Mouse (Mus musculus): ENCODE measurements at regions not wholly inside any gene's neighbourhood (a gene's known extent, or its start where the extent isn't known, plus 50 kb on each side); places are given as distances from the start of the nearest gene placed in this dataset.

GRCm38 (mm10) chr17:84129204-84129603 lies 58.5 kb downstream of the Zfp36l2 start:
- no peak for DNase-seq (ENCODE audit: inconsistent ontology term)

DNA sequence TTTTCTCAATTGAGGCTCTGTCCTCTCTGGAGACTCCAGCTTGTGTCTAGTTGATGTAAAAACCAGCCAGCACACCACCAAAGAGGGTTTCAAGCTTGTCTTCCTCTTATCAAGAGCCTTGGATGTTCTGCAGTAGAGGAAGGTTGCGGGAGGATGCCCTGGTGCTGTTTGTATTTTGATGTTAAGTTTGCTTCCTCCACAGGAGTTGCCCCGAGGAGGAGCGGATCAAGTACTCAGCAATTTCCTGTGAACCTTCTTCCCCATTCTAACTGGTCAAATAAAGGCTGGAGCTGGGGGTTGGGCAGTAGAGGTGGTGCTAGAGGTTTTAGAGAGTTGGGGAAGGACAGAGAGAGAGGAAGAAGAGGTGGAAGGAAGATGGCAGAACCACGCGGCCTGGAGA lies 59.5 kb downstream of the Zfp36l2 start:
- DNase-seq (ENCODE audit: inconsistent ontology term), result no peak

GRCm38 (mm10) chr17:84126168-84126567 lies 61.6 kb downstream of the Zfp36l2 start:
- no peak for DNase-seq (ENCODE audit: inconsistent ontology term)

DNA sequence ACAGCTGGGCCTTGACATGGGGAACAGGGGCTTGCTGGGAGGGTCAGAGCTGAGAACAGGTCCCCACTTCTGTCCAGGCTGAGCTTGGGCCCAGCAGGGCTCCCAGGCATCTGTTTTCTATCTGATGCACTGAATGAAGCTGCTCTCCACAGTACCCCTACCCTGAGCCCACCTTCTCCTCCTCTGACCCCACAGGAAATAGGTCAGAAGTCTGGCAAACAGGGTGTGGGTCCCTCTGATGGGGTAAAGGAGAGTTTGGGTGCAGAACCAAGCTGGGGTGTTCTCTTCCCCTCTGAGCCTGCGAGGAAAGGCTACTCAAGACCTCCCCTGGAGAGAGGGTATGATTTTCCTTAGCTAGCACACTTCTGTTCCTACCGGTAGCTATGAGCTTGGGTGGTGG lies 64.6 kb downstream of the Zfp36l2 start:
- no peak for DNase-seq (ENCODE audit: inconsistent ontology term)

DNA sequence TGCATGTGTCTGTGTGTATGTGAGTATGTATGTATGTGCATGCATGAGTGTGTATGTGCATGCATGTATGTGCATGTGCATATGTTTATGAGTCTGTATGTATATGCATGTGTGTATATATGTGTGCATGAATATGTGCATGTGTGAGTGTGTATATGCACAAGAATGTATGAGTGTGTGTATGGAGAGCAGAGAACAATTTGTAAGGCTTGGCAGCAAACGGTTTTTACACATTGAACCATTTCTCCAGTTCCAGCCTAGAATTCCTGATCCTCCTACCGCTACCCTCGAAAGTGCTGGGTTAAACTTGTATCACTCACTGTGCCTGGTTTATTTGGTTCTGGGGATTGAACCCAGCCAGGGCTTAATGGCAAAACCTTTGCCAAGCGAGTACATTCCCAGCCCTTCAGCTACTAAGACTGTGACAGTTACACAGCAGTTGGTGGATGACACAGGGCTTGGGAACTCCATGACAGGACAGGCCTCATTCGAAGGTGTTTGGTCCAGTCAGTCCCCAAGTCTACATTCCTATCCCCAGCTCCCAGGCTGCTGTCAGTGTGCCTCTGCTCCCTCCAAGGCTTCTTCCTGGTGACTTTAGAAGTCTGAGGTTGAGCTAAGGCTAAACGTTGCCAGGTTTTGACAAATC lies 65.1 kb downstream of the Zfp36l2 start:
- DNase-seq (ENCODE audit: inconsistent ontology term), result peak; percentile 52

DNA sequence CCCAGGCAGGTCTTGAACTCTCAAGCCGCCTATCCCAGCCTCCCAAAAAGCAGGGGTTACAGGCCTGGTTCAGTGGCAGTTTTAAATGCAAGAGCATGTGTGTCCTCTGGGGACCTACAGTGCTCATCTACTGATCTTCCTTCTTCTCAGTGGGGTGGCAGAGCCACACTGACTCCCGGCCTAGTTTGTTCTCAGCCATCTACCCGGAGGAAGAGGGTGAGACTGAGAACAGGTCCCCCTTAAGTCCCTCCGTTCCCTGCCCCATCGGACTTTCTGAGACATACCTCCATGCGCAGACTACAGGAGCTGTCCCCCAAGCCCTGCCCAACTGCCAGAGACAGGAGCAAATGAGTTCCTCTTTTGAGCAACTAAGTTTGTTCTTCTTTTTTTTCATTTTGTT lies 66.5 kb downstream of the Zfp36l2 start:
- no peak for DNase-seq (ENCODE audit: inconsistent ontology term)

DNA sequence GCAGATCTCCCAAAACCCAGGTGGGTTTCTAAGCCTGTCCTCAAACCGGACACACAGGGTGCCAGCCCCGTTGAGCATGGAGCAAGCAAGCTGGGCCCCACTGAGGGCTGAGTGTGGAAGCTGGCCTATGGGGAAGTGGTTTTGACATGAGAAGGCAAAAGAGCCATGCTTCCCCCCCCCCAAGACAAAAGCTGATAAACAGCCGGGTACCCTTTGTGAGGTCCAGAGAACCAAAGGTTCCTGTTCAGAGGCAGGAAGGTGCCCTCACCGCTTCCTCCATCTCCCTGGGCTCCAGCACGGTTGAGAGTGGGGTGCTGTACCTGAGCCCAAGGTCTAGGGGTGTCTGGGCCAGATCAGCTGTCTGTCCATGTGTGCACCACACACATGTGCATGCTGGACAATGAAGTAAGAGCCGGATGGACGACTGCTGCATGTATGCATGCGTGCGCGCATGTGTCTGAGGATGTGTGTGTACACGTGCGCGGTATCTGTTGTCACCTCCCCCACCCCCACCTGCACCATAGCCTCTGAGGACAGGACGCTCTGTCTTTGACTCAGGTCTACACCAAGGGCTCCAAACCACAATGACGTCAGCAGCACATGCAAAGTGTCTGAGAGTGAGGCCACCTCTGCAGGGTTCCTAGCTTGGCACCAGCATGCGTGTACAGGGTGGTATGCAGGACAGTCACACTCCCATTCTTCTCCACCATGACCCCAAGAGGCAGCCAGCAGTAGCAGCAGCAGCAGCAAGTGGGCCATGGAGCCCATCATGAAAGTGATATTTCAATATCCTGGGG lies 68.3 kb downstream of the Zfp36l2 start:
- DNase-seq (ENCODE audit: inconsistent ontology term), result no peak

DNA sequence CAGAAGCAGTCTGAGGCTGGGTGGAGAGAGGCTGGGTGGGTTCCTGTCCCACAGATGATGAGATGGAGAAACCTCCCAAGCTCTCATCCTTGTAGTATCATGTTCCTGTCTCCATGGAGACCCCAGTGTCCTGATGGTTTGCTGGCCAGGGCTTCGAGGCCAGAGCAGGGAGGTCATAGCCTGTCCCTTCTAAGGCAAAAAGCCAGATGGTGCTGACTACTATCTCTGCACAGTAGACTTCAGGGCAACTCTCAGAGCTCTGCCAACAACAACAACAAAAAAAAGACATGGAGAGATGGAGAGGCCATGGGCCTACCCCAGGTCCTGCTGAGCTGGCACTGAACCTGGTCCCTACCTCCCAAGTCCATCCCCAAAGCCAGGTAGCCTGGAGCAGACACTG lies 69.0 kb downstream of the Zfp36l2 start:
- DNase-seq (ENCODE audit: inconsistent ontology term), result no peak

DNA sequence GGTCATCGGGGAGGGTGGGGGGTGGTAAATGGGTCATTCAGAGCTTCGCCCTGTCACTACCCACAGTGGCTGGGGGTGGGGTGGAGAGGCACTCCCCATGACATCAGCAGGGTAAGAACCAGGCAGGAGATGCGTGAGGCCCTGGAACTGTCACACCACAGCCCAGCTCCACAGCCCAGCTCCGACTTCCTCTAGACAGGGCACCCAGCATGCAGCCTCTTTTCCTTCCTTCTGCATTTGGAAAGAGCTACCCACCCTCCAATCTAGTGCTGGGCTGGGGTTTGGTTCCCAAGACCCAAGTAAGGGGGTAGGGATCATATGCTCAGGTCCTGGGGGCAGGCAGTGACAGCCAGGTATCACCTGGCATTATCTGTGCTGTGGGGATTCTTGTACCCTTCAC lies 69.5 kb downstream of the Zfp36l2 start:
- no peak for DNase-seq (ENCODE audit: inconsistent ontology term)

- no peak for DNase-seq (ENCODE audit: inconsistent ontology term)
Observed at GRCm38 (mm10) chr17:84117756-84118155, 70.0 kb downstream of the Zfp36l2 start.

- peak; percentile 89 for DNase-seq (ENCODE audit: inconsistent ontology term)
Observed at GRCm38 (mm10) chr17:84116340-84117279, 71.1 kb downstream of the Zfp36l2 start.

- DNase-seq (ENCODE audit: inconsistent ontology term), result peak; percentile 86
Observed at GRCm38 (mm10) chr17:84115957-84116339, 71.8 kb downstream of the Zfp36l2 start.

DNA sequence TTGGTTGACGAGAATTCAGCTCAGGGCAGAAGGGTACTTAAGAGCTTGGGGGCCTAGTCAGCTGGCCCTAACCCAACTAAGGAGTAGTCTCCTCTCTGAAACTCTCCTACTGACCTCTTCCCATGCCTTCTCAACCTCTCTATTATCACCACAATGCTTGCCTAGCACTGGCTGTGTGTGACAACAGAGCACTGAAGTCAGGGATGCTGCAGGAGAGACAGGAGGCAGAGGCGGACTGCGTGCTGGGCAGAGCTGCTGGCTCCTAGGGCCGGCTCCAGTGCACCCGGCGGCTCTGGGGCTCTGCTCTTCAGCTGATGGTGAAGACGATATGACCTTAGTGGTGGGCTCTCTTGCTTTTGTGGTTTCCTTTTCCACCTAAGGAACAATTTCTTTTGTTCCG lies 72.6 kb downstream of the Zfp36l2 start:
- no peak for DNase-seq (ENCODE audit: inconsistent ontology term)

DNA sequence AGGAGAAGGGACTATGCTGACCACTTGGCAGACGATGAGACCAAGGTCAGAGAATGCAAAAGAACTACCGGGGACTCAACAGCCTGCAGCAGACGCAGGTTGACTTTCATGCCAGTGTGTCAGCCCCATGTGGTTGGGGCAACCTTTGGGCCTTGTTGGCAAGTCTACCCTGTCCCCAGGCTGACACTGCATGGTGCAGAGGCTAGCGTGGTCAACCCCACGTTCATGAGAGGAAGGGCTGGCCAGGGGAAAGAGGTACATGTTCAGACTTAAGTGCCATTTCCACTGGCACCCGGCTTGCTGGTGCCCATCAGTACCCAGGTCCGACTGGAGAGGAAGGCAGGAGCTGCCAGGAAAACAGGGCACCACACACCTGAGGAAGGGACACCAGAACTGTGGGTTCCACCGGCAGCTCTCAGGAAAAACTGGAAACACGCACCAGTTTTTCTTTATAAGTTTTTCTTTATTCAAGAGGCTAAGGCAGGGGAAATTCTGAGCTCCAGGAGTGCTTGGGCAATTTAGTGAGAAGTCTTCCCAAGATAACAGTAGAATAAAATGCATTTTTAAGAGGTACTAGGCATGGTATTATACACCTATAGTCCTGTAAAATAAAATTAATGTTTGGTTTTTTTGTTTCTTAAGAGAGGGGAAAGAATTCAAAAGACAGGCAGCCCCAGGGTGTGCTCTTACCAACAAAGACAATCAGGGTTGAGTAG lies 73.3 kb downstream of the Zfp36l2 start:
- no peak for DNase-seq (ENCODE audit: inconsistent ontology term)

DNA sequence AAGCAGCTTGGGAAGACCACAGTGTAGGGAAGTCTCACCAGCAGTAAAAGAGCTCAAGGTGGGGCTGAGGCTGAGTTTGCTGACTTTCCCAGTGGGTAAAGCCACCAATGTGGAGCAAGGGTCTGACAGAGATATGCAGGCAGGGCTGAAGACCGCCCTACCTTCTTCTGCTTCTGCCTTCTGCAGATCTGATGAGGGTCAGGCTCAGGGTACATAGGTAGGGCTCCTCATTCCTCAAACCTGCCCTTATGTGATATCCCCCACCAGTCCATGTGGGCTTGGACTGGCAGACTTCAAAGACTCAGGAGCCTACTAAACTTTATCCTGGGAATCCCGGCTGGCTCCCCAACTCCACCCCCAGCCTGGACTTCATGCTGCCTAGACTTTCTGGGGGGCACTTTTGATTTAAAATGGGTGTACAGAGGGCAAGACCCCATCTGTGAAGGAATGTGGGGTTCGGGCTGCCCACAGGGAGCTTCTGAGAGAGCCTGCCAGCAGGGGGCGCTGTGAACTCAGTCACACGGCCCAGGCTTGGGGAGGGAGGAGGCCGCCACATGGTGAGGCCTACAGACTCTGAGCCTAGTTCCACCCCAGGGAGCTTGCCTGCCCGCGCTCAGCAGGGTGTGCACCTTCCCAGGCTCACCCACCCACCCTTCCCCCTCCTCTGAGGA lies 74.0 kb downstream of the Zfp36l2 start:
- DNase-seq (ENCODE audit: inconsistent ontology term), result no peak

- DNase-seq (ENCODE audit: inconsistent ontology term), result peak; percentile 67
Observed at GRCm38 (mm10) chr17:84112411-84113031, 75.2 kb downstream of the Zfp36l2 start.

DNA sequence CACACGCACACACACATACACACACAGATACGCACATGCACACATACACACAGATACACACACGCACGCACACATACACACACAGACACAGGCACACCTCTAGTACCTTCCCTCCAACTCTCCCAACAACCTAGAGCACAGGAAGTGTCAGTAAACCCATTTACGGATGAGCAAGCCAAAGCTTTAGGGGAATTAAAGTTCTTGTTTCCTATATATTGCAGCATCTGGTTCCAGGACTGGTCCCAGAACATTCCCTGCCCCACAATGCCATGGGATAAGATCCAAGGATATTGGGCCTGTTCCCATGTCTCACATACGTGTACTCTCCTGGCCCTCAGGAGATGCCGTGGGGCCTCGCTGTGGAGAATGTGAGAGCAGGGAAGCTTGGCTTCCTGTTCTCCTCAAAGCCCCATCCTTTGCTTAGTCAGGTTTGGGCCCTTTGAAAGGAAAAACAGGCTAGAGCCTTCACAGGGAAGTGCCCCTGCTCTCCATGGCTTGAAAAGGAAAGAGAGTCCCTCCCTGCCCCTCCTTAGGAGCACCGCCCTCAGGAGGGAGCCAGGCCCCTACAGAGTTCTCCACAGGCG lies 75.9 kb downstream of the Zfp36l2 start:
- DNase-seq (ENCODE audit: inconsistent ontology term), result no peak

DNA sequence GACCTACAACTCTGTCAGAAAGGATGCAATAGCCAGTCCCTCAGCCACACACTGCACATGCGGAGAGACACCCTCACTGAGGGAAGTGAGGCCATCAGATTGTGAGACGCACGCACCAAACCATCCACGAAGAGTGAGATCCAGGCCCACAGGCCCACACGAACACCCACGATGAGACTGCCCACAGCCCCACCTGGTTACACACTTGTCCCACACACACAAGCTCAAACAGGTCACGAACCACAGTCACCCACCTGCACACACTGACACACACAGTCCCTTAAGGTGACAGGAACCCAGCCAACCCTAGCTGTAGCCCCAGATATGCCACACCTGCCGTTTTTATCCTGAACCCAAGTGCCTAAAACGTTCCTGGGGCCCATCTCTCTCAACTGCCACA lies 76.8 kb downstream of the Zfp36l2 start:
- no peak for DNase-seq (ENCODE audit: inconsistent ontology term)

GRCm38 (mm10) chr17:84110000-84110695 lies 77.6 kb downstream of the Zfp36l2 start:
- peak; percentile 48 for DNase-seq (ENCODE audit: inconsistent ontology term)

All from Muller cell, postnatal 12 days (primary cell).